Mouse (Mus musculus): ENCODE results near the gene Olfr373. TPM values are rescaled to one million over a fixed set of nuclear protein-coding genes. Genes with fewer than 3 reads are reported as not detected.

Gene Olfr373
- polyA plus RNA-seq, 1 experiment from 2014 or later, result 0.02 TPM

Other genes starting within 250 kb of the Olfr373 start
- 5.3 and 5.4 TPM in 2 replicates for gene Zfp709, start 201.2 kb upstream of the Olfr373 start, polyA plus RNA-seq (2016; fragmentation: Nextera tagmentation; extraction: Ambion mirVana)
- 8.2 and 10.7 TPM in 2 replicates for gene Zfp882, start 174.6 kb upstream of the Olfr373 start, polyA plus RNA-seq (2016; fragmentation: Nextera tagmentation; extraction: Ambion mirVana)
- 35.4 and 37.5 TPM in 2 replicates for gene Zfp617, start 174.5 kb upstream of the Olfr373 start, polyA plus RNA-seq (2016; fragmentation: Nextera tagmentation; extraction: Ambion mirVana)
- 24.4 and 26.6 TPM in 2 replicates for gene Zfp961, start 132.1 kb upstream of the Olfr373 start, polyA plus RNA-seq (2016; fragmentation: Nextera tagmentation; extraction: Ambion mirVana)
- 0.32 and 0.36 TPM in 2 replicates for gene Cyp4f18, start 73.6 kb upstream of the Olfr373 start, polyA plus RNA-seq (2016; fragmentation: Nextera tagmentation; extraction: Ambion mirVana)
- gene Olfr372, start 42.0 kb upstream of the Olfr373 start, polyA plus RNA-seq (2016; fragmentation: Nextera tagmentation; extraction: Ambion mirVana), result not detected in 2 replicates
- not detected in 2 replicates for gene Olfr374, start 23.9 kb downstream of the Olfr373 start, polyA plus RNA-seq (2016; fragmentation: Nextera tagmentation; extraction: Ambion mirVana)
- 560 and 595 TPM in 2 replicates for gene Tpm4, start 51.8 kb downstream of the Olfr373 start, polyA plus RNA-seq (2016; fragmentation: Nextera tagmentation; extraction: Ambion mirVana)
- 133 and 145 TPM in 2 replicates for gene Rab8a, start 78.0 kb downstream of the Olfr373 start, polyA plus RNA-seq (2016; fragmentation: Nextera tagmentation; extraction: Ambion mirVana)
- 0.07 TPM in 1 of 2 replicates, not detected in the other for gene Hsh2d, start 106.5 kb downstream of the Olfr373 start, polyA plus RNA-seq (2016; fragmentation: Nextera tagmentation; extraction: Ambion mirVana)
- not detected in 2 replicates for gene Cib3, start 129.7 kb downstream of the Olfr373 start, polyA plus RNA-seq (2016; fragmentation: Nextera tagmentation; extraction: Ambion mirVana)
- gene Gm11034, start 130.5 kb downstream of the Olfr373 start, polyA plus RNA-seq (2016; fragmentation: Nextera tagmentation; extraction: Ambion mirVana), result not detected in 2 replicates
- gene Fam32a, start 136.6 kb downstream of the Olfr373 start, polyA plus RNA-seq (2016; fragmentation: Nextera tagmentation; extraction: Ambion mirVana), result 75.2 and 83.1 TPM in 2 replicates
- 201 and 235 TPM in 2 replicates for gene Ap1m1, start 156.8 kb downstream of the Olfr373 start, polyA plus RNA-seq (2016; fragmentation: Nextera tagmentation; extraction: Ambion mirVana)
- 38.0 and 38.7 TPM in 2 replicates for gene Gm10282, start 222.1 kb downstream of the Olfr373 start, polyA plus RNA-seq (2016; fragmentation: Nextera tagmentation; extraction: Ambion mirVana)
- 4.0 and 4.1 TPM in 2 replicates for gene Klf2, start 235.9 kb downstream of the Olfr373 start, polyA plus RNA-seq (2016; fragmentation: Nextera tagmentation; extraction: Ambion mirVana)

Data from midbrain, embryonic 10.5 days (tissue).